Mouse (Mus musculus) cerebellum, postnatal 4 days (tissue): ENCODE measurements at regions not wholly inside any gene's neighbourhood (a gene's known extent, or its start where the extent isn't known, plus 50 kb on each side); places are given as distances from the start of the nearest gene placed in this dataset.

ENCODE experiments used
- DNase-seq, 2 experiments: peaks; one replicate each; pipeline ENCODE4 v3.0.0; 2022; ENCODE audit warnings: low spot score in 2 of 2, mixed read lengths in 1 of 2

DNA sequence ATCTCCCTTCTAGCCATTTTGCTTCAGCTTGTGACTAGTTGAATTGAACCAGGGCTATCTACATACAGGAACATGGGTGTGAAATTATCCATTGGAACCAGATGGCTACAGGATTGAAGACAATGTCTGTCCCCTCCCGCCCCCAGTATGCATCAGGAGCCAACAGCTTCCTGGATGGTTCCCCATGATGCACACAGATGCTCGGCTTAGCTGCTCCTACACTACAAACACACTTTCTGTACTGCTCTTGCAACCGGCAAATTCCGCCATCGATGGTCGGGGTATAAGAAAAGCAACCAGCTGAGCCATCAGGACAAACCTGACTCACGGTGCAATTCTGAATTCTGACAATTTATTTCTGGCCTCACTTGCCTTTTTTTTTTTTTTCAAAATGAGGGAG, 258.9 kb downstream of the Tle3 start:
- no peak for DNase-seq

DNA sequence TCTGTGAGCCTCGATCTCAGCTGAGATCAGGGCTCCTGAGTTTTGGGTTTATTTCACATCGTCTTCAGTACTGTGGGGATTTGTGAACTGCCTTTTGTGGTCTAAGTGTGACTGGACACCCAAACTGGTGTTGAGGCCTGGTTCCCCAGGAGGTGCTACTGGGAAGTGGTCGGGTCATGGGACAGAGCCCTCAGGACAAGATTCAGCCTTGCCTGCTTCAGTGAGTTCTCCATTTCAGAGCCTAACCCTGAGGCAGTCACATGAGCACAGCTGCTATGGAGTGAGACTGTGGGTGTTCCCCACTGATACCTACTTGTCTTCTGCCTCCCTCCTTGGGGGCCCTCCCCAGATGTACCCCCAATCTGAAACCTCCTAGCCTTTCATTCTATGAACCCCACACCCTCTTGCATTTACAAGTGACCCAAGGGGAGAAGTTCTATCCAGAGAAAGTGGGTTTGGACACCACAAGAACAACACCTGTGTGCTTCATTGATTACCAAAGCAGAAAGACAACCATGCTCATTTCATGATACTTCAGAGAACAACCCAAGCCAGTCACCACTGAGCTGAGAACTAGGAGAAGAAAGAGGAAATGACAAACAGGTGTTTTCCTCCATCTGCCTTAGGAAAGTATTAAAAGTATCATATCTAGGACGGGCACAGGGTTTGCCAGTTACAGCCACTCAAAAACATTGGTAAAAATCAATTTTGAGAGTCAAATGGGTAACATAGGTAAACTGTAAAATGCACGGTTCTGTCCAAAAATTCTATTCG, 255.8 kb downstream of the Tle3 start:
- DNase-seq = no peak

DNA sequence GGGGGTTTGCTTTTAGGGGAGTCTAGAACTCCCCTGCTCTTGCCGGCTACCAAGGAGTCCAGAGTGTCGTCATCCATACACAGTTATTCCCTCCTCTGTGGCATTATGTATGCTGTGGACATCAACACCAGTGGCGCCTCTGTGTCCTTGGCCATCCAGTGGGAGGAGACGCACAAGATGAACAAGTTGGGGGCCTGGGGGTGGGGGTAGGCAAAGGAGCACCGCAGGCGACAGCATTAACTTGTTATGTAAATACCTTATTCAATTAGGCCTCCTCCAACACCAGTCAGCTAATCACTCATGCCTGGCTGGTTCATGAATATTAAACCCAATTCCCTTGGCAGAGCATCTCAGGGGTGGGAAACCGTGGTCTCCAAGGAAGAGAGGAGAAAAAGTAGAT, 250.8 kb downstream of the Tle3 start:
- no peak for DNase-seq

DNA sequence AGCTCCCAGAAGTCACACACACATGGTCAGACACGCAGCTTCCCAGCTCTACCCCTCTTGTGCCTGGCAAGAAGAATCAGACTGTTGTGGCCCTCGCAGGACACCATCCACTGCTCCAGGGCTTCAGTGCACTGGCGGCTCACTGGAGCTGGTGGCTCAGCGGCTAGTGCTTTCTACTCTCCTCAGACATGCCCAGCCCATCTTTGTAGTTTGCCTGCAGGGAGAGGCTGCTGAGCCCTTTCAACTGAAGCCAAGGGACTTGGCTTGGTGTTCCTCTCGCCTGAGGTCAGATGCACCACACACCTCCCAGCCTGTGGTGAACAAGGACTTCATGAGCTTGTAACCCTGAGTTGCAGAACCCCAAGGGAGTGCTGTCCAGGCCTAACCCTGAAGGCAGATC, 249.8 kb downstream of the Tle3 start:
- DNase-seq = no peak

DNA sequence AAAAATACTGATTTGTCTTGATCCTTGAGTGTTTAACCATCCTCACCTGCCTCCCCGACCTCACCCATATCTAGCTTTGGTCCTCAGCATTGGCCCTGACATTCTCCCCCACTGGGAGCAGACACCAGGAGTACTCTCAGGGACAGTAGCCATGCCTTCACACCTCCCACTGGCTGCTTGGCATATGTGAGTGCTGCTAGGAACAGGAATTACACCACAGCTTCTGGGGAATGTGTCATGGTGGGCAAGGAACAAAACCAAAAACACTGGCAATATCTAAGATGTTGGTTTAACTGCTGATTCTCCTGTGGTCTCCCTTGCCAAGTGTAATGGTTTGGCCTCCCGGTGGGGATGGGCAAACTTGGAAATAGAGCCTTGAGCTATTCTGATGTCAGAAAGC, 248.6 kb downstream of the Tle3 start:
- DNase-seq = no peak

DNA sequence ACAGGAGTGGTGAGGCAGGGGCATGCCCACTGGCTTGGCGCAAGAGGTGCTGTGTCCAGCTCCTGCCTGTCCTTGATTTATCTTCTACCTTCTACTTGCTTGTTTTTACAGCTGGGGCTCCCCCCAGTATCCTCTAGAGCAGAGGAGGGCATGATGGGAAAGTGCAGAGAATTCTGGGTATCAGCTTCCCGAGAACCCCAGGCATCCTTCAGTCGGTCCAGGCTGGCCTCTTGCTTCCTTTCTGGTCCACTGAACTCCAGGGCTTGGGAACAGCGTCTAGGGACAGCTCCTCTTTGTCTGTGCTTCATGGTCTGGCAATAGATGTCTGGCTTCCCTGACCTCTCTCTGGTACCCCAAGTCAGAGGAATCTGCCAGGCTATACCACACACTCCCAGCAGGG, 247.9 kb downstream of the Tle3 start:
- no peak for DNase-seq

DNA sequence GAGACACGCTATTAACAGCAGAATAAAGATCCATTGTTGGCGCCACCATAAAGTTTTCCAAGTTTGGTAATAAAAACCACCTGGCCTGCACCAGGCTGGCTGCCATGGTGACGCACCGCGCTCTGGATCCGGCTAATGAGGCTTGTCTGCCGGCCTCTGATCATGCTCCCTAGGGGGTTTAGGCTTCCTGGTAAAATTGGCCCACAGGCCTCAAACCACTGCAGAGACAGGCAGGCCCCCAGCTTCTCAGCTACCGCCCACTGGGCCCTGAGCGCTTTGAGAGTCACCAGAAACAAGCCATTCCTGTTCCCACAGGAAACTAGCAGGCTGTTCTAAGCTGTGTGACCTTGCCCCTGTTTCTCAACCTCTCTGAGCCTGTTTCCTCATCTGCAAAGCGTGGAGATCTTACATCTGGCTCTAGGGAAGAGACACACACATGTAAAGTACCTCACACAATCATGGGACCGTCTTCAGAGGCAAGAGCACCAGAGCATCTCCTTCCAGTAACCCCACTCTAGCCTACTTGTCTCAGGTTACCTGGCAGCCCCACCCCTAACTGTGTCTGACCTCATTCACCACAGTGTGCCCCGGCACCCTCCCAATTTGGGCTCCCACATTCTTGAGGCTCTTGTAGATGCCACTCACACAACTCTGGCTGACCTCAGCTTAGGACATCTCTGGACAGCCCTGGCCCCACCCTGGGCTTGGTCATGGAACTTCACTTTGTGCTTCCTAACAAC, 246.5 kb downstream of the Tle3 start:
- no peak for DNase-seq

DNA sequence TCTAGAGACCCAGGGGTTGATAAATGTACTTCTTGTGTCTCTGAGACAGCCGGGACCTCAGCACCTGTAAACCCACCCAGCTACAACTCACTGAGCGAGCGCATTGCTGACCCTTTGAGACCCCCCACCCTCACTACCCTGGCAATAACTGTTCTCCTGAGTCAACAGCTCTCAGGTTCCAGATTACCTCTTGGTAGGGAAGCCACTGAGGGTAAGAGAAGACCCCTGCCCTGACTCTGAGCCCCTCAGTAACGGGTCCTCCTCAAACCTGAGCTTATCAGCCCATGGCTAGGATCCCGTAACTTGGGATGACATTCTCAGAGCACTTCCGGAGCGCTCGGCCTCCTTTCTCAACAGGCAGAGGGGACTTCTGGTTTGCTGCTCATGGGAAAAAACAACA, 245.8 kb downstream of the Tle3 start:
- DNase-seq = no peak

DNA sequence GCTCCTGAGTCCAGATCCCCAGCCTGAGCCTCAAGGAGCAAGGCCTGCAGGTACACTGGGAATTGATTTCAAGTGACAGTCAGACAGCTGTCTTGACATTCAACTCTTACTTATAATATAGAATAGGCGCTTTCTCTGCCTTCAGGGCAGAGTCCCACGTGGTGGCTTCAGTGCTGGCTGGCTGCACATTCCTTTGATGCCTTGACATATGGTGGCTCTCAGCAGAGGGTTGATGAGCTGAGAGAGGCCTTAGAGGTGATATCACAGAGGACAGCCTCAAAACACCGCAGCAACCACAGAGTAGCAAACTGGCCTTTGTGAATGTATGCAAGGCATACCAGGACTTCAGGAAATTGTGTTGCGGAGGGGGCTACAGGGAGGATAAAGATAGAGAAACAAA, 243.4 kb downstream of the Tle3 start:
- no peak for DNase-seq

DNA sequence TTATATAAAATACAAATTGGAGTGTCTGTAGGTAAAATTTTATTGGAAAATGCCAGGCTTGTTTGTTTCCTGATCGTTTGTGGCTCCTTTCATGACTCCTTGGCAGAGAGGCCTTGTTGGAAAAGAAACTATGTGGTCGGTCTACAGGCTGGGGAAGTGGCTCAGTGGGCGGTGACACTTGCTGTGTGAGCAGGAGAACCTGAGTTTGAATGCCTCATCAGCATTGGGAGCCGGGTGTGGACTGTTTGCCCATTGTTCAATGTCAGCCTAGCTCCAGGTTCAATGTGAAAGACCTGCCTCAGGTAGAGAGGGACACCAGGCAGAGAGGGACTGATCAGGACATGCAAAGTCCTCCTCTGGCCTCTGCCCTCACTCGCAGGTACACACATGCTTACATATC, 235.4 kb downstream of the Tle3 start:
- DNase-seq = no peak

DNA sequence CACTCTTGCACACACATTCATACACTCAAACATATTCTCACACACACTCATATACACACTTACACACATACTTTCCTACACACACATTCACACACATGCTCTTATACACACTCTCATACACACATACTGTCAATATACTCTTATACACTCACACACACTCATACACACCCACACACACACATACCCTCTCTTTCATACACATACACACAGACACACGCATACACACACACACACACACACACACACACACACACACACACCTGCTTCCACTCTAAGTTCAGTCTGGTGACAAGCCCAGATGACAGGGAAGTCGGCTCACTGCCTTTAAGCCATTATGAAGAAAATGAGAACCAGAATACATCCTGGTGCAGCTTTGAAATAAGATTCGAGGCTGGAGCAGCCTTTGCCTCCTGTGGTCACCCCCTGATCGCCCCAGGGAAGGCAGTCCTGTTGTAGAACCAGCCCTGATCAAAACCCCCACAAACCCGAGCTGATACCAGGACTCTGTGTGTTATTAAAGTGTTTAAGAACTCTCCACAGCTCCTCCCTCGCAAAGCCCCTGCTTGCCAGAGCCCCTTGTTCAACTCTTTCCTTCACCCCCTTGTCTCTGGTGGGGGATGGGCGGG, 230.3 kb downstream of the Tle3 start:
- no peak for DNase-seq

DNA sequence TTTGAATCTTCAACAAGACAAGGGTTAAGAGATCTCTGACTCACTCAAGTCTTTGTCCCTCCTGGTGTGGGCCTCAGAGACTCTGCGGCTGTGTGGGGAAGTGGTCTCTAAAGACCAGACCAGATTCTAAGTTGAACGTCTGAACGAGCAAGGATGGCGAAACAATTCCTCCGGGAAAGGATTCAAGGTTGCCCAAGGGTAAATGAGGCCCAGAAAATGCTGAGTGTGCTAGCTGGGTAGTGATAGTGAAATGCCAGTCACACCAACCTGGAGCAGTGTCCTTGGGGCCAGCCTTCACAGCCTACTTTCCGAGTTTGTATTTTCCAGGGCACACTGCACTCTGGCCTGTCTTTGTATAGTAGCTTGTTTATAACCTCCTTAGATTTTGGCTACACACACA, 229.7 kb downstream of the Tle3 start:
- DNase-seq = no peak

DNA sequence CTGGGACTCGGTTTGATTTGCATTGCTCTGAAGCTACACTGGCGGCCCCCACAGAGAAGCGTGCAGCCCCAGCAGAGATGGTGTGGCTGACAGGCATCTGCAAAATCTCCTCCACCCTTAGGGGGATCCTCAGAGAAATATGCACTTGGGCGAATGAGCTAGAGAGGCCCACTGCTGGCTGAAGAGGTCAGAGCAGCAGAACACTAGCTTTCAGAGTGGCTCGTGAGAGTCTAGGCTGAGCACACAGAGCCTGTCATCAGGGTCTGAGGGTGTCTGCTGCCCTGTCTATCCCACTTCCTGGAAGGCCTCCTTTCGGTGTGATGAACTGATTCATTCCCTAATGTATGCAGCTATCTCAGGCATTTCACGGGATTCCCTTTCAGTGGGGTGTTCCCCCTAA, 225.1 kb downstream of the Tle3 start:
- DNase-seq = no peak

DNA sequence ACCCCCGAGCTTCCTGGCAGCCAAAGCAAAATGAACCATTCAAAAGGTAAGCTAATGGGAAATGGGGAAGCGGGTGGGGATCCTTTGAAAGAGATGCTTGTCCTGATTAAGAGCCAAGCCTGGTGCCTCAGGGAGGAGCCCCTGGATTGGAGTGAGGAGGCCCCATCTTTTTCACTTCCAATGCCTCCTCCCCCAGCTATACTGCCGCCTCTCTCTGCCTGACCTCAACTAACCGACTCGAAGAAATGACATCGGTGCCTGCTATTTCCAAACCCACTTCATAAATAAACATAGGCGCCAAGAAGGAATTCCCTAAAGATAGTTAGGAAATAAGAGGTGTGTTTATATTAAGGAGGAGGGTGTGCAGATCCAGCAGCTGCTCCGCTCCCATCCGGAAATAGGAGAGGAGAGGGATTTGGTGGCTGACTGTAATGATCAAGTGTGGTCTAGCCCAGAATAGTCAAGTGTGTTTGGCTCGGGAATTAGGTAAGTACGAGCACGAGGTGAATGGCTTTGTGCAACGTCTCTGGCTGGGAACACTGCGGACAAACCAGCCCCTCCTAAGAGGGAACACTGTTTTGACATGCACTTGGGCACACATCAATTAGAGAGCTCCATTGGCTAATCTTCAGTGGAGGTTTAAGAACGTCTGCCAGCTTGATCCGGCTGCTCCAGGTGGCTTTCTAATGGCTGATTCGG, 224.4 kb downstream of the Tle3 start:
- no peak for DNase-seq

DNA sequence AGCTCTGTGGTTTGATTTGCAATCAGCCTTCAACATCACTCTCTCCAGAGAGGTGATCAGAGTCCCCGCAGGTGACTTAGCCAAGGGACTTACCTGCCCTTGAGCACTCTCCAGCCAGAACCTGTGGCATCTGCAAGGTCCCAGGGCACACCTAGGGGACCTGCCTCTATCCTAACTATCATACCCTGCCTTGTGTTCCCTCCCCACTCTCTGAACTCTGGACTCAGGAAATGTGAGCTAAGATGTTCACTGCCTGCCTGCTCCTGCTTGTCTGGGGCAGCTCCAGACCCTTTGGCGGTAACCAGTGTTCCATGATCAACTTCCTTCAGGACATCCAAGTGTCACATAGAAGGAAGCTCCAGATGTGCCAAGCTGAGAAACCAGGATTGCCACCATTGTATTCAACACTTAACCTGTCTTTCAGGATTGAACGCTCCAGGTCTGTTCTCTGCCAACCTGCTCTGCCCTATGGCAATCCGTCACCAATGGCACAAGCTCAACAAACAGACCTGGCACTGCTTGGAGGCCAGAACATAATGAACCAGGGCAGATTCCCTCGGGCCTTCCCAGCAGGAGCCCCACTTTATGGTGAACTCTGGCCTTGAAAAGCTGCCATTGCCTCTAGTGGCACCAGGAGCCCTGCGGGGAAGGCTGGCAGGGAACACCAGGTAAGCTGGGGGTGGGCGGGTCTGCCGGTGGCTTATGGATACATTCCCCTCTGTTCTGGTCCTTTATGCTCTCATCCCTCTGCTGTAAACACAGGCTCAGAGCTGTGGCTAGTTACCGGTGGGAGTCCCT, 223.2 kb downstream of the Tle3 start:
- DNase-seq = no peak

DNA sequence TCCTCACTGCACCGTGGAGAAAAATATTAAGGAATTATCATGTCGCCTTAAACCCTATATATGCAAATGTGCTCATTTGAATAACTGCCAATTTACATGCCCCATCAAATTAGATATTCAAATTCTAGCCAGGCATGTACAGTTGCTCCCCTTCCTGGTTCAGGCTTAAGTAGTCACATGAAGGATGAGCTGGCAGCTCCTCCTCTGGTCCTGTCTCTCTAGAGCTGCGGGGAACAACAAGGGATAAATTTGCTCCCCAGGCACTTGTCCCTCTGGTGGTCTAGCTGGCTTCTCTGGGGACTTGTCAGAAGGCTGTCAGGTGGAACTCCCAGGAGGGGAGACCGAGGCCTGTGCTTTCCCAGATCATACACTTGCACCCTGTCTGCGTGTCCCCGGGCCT, 221.8 kb downstream of the Tle3 start:
- DNase-seq = no peak

DNA sequence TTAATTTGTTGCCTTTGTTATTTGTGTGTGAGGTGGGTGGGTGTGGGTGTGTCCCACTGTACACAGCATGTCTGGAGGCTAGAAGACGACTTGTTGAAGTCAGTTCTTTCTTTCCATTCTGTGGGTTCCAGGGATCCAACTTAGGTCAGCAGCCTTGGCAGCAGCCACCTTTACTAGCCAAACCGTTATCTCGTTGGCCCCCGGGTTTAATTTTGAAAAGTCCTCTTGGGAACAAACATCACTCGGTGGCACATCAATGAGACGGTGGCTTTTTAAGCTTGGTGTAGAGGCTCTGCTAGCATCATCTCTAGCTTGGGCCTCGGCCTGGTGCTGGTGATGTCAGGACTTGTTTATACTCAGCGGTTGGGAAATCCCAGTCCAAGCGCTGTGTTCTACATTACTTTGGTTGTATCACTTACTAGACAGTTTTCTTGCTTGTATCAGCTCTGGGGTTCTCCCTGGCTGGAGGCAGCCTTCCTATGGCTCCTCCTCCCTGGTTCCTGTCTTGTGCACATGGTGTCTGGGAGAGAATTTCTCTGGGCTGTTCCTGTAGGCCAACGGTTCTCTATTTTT, 217.6 kb downstream of the Tle3 start:
- DNase-seq = no peak

DNA sequence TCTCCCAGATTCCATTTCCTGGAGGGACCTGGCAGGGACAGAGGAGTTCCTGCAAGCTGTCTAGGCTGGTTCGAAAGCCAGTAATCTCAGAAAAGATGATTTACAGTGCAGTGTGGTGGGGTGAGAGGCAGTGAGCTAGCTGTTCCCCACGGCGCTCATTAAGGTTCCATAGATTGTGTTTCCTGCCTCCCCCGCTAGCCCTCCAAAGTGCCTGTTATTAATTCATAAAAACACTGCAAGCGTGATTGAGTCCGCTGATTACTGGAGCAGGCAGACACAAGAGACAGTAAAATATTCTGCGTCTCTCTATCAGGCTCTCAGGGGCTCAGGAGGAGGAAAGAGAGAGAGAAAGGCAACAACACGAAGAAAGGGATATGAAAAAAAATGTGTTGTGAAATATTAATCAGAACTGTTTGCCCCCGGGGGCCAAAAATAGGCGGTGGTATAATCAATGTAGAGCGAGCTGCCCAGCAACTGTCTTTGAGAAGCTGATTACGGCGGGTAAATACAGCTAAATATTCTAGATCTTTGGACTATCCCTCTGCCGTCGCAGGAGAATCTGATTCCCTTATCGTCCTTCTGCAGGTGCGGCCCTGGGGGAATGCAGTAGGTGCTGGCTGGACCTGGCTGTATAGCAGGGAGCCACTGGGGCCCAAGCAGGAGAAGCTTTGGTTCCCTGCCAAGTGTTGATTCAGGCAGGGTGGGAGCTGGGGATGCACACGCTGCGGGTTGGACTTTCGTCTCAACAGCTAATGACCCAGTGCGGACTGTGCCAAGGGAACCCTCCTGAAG, 211.3 kb downstream of the Tle3 start:
- no peak for DNase-seq

DNA sequence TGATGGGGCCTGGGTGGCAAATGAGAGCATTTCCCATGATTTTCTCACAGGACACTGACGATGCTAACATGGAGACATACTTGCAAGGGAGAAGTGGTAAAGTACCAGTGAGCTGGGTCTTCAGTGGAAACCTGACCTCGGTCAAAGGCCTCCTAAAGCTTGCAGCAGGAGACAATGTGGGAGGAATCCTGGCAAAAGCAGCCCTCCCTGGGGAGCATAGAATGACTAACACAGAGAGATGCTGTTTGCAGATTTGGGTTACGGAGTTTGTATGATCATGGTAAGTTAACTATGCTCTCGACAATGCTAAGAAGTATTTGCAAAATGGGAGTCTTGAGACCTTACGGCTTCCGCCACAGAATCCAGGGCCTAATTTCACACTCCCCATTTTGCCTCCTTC, 208.9 kb downstream of the Tle3 start:
- no peak for DNase-seq

DNA sequence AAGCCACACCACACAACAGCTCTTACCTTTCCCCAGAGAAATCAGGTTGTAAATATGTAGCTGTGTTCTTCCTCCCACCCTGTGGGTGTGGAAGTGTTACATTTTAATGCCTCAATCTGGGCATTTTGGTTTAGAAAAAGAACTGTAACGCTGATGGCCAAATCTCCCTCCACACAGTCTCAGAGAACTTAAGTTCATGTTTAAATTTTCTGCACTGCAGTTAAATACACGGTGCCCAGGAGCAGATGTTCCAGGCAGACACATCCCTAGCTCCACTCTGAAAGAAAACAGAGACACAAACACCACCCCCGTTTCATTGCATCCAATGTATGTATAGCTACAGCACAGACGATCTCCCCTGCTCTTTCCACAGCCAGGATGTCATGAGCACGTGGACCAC, 206.1 kb downstream of the Tle3 start:
- DNase-seq = no peak
